Mouse (Mus musculus) brain, embryonic 14.5 days (tissue): ENCODE results near the gene Gm28374. TPM values are rescaled to one million over a fixed set of nuclear protein-coding genes. Genes with fewer than 3 reads are reported as not detected.
"Not testable (repeated sequence)": the region's sequence is repeated elsewhere in the genome, so short reads cannot be mapped to it uniquely, and the experiment has no call there.

Experiments used
- DNase-seq: peaks from one replicate; pipeline ENCODE4 v3.0.0-alpha.2; 2011; ENCODE audit warnings: low read depth
- CTCF ChIP-seq: fragments of 200-500 bp; IDR thresholded peaks from 2 replicates; pipeline ENCODE4 v1.5.1; 2012; ENCODE audit warnings: inconsistent platforms, mild to moderate bottlenecking, moderate library complexity, borderline replicate concordance; ENCODE audit not compliant: insufficient read depth, insufficient read length; ENCODE audit errors: extremely low read depth
- POLR2A ChIP-seq: fragments of 200-500 bp; IDR thresholded peaks from 2 replicates; pipeline ENCODE4 v1.6.1; 2012; ENCODE audit warnings: mild to moderate bottlenecking, inconsistent platforms, borderline replicate concordance; ENCODE audit not compliant: poor library complexity, insufficient read depth, insufficient read length, severe bottlenecking; ENCODE audit errors: extremely low read depth
- polyA plus RNA-seq: library from polyadenylated mRNA; depleted of rRNA; stranded (reverse); fragments of >200 nt; gene quantifications from 2 replicates; pipeline ENCODE4 v1.2.3, GENCODE M21; 2012; rRNA removed

Gene Gm28374
- 2.5 and 3.1 TPM in 2 replicates for polyA plus RNA-seq

- no peak for DNase-seq
- no peak for TF ChIP-seq CTCF
- no peak for TF ChIP-seq POLR2A
Observed at GRCm38 (mm10) chr19:6082156-6082555, at the start of gene Gm28374. TSS of gene Gm28374 (minus strand) at chr19:6082256.

DNA sequence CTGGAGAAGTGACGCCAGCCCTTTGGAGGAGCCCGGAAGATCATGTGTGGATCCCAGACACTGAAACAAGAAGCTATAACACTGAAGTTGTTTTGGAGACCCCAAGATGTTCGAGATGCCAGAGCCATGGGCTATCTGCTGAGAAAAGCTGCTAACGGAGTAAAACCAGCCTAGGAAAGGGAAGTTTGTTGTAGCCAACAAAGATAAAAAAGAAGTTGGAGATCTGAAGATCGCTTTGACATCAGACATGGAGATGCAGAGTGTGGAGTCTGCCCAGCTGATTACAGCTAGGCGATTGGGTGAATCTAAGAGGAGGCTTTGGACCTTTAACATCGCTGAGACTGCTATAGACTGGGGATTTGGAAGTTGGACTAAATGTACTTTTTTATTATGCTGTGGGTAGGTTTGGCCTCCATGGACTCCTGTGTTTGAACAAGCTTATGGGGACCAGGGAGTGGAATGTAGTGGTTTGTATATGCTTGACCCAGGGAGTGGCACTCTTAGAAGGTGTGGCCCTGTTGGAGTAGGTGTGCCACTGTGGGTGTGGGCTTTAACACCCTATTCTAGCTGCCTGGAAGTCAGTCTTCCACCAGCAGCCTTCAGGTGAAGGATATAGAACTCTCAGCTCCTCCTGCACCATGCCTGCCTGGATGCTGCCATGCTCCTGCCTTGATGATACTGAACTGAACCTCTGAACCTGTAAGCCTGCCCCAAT is 48.5 kb upstream of the Gm28374 start:
- not testable (repeated sequence) for DNase-seq

GRCm38 (mm10) chr19:6127760-6128341 is 45.8 kb upstream of the Gm28374 start, which contains the start of gene Snx15:
TSS of gene Snx15 (minus strand) at chr19:6128304.
- peak; percentile 98 for DNase-seq
- TF ChIP-seq POLR2A (peak; percentile 29; the same call in 1 of the 2 replicates), CTCF (no peak)

DNA sequence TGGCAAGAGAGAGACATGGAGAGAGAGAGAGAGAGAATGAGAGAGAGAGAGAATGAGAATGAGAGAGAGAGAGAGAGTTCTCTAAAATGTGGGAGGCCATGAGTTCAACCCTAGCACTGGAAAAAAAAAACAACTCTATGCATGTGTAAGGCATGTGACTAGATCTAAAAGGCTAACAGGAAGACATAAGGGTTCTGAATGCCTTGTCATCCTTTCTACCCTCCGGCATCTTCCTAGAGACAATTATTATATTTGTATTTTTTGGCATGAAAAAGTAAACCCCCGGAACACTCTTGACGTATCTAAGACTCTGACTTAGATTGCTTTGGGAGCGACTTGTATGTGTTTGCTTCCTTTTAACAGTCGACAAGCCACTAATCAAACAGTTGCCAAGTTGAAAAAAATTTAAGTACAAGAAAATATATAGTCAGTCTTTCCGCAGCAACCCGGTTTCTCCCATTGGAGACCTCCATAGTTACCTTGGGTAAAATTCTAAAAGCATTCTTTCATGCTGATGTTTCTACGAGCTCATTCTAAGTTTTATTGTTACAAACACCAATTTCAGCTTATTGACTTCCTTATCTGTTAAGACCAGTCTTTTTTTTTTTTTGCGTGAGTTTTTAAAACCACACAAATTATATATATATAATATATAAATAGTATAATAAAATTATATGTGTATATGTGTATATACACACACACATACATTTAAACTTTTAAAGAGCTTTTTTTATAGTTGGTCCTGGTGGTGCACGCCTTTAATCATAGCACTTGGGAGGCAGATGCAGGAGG is 44.9 kb upstream of the Gm28374 start:
- no peak for DNase-seq
- TF ChIP-seq CTCF (no peak), POLR2A (no peak)

DNA sequence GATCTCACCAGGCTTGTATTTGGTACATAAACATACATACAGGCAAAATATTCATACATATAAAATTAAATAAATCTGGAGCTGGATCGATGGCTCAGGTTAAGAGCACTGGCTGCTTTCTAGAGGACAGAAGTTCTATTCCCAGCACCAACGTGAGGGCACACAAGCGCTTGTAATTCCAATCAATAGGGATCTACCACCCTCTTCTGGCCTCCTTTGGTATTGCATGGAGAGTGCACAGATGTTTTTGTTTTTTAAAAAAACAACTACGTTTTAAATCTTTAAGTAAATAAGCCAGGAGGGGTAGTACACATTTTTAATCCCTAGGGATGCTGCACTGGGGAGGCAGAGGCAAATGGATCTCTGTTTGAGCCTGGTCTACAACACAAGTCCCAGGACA is 44.2 kb upstream of the Gm28374 start:
- TF ChIP-seq POLR2A (no peak), CTCF (peak; percentile 58; the same call in 1 of the 2 replicates)
- peak; percentile 39 for DNase-seq

DNA sequence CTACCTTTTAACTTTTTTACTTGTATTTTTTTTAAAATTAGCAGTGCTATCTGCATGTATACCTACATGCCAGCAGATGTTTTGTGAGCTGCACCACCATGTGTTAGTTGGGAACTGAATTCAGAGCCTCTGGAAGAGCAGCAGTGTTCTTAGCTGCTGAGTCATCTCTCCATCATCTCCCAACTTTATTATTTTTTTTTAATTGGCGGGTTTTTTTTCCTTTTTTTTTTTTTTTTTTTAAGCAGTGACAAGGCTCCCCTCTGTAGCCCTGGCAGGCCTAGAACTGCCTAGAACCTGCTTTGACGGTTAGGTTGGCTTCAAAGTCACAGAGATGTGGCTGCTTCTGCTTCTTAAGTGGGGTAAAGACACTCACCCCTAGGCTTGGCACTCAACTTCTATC is 42.8 kb upstream of the Gm28374 start:
- no peak for DNase-seq
- no peak for TF ChIP-seq CTCF
- TF ChIP-seq POLR2A, result no peak

GRCm38 (mm10) chr19:6123330-6123729 is 41.3 kb upstream of the Gm28374 start:
- TF ChIP-seq POLR2A (no peak), CTCF (no peak)
- peak; percentile 51 for DNase-seq

- DNase-seq, result no peak
- TF ChIP-seq POLR2A, result no peak
- TF ChIP-seq CTCF, result no peak
Observed at GRCm38 (mm10) chr19:6121761-6122160, 39.7 kb upstream of the Gm28374 start.

DNA sequence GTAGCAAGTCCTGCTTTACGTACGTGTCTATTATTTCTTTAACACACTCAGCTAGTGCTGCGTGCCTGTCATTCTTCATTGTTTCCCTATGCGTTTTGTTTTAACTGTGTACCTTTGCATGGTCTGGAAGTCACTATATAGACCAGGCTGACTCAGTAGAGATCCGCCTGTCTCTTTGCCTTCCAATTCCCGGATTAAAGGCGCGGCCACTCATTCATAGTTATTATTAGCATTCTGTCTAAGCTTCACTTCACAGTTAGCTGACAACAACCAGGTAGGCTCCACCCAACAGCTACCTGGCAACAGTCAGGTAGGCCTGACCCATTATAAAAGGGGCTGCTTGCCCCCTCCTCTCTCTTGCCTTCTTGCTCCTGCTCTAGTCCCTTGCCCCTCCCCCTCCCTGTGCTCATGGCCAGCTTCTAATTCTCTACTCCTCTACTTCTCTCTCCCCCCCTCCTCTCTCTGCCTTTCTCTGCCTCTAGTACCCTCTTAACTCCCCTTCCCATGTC is 36.7 kb upstream of the Gm28374 start:
- no peak for TF ChIP-seq POLR2A
- no peak for TF ChIP-seq CTCF
- DNase-seq, result no peak

DNA sequence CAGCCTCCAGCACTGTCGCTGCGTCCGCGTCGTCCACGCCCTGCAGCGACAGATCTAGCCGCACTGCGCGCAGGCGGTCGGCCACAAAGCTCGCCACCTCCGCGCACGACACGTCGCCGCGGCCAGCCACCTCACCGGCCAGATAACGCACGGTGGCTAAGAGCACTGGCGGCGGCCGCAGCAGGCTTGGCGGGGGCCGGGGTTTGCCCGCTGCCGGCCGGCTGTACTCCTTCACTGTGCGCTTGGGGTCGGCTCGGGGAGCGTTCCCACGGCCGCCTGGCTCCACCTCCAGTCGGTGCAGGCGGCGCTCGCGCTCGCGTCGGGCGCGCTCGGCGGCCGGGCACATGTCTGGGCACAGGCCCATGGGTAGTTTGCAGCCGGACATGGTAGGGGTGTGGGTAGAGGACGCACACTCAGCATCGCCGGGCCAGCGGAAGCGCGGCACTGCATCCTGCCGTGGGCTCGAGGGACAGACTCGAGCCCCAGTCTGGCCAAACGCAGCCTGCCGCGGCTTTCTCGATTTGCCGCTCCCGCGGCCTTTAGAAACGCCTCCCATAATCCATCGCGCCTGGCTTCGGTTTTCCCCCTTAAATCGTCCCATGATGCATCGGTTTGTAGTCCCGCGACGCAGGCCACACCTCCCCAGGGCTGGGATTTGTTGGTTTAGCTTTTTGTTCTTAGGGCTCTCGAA is 36.1 kb upstream of the Gm28374 start, which contains the start of gene Sac3d1:
Sac3d1 (minus strand) TSS at position 665 of the 691 bp plus-strand sequence.
- DNase-seq, result peak; percentile 98
- no peak for TF ChIP-seq CTCF
- TF ChIP-seq POLR2A, result peak; percentile 82

DNA sequence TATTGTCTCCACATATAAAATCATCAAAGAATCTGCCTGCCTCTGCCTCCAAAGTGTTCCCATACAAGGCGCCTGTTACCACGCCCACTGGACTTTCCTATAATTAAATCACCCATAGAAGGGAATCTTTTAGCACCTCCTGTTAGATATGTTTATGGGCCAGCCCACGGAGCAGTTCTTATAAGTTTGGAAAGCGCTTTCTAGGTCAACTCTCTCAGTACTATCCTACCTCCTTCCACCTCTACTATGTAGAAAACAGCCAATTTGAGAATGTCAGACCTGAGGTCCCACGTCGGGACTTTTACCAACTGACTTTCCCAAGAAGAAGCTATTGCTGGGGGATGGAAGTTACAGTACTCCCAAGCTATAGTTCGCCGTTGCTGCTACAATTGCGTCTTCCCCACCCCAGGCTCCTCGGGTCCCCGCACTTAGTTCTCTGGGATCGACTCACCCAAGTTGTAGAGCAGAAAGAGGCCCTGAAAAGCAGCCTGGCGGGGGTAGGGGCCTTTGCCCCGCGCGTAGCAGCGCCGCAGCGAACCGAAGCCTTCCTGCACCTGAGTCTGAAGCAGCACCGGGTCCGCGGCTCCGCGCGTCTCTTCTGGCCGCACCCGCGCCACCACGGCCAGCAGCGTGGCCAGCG is 35.4 kb upstream of the Gm28374 start:
- no peak for TF ChIP-seq CTCF
- TF ChIP-seq POLR2A, result no peak
- DNase-seq, result no peak
